Mouse (Mus musculus): Measurements from ENCODE around the gene Iqschfp. TPM values are rescaled to one million over a fixed set of nuclear protein-coding genes. Genes with fewer than 3 reads are reported as not detected.
"Not testable (repeated sequence)": the region's sequence is repeated elsewhere in the genome, so short reads cannot be mapped to it uniquely, and the experiment has no call there.

Iqschfp gene
- total RNA-seq, 2 experiments from 2014 or later, result not detected

DNA sequence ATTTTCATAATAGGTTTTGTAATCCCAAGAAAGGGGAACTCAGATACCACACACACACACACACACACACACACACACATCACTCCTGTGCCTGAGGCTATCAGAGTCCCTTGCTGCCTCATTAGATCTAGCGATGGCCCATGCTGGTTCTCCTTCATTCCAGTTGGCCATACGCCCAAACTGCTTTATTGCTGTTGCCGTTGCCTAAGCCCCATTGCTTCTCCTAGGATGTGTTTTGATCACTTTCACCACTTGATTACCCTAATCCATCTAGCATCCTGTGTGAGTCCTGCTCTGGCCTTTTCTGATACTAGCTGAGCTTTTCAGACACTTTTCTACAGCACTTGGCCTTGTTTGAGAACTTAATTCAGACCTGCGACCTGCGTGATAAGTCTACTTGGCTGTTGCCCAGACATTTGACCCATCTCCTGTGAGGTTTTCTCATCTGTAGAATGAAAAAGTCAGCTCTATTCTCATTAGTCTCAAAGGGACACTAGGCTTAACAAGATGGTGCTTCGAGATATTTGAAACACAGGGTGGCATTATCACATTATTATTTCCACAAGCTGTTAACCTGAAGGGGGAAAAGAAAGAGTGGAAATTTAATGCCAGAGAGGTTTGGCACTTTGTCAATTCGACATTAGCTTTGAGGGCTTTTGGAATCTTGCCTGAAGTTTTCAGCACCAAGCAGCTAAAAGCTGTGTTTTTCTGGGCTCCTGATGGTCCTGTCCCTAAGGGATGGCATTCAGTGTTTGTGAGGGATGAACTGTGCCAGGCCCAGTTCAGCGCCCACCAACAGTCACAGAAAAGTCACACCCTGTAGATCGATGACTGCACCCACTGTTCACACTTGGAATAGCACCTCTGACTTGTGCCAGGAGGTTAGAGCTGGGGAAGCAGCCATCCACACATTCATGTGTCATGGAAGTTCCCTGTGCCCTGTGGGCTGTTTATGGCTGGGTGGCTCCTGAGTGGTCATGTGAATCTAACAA lies 179.7 kb downstream of the Iqschfp start:
- DNase-seq, result no peak

DNA sequence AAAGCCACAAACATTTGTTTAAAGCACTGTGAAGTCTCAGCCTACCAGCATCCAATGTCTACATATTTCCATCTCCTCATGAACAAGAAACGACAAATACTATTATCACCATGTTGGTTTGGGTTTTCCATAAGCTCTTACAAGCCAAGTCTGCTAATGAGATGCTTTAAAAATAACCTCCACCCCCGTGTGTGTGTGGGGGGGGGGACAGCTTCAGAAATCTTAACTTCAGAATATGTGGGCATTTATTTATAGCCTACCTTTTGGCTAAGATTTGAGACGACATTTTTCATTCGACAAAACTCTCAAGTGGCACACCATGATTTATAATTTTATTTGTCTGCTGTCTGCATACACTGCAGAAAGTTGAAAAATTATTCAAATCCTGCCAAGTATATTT lies 185.4 kb downstream of the Iqschfp start:
- DNase-seq, result no peak

DNA sequence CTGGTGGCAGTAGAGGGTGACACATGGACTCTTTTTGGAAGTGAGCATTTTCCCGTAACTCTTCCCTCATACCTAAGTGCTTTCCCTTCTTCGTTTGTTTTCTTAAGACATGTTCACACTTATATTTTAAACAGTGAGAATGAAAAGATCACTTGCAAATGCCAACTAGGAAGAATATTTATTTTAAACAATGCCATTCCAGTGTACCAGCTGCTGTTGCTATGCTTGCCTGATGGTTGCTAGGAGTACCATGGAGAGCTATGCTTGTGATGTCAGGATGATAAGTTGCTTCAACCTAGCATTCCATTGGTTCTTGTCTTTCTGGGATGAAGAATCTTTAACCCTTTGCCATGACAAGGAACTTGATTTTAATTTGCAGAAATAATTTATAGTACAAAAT lies 193.0 kb downstream of the Iqschfp start:
- DNase-seq, result no peak

DNA sequence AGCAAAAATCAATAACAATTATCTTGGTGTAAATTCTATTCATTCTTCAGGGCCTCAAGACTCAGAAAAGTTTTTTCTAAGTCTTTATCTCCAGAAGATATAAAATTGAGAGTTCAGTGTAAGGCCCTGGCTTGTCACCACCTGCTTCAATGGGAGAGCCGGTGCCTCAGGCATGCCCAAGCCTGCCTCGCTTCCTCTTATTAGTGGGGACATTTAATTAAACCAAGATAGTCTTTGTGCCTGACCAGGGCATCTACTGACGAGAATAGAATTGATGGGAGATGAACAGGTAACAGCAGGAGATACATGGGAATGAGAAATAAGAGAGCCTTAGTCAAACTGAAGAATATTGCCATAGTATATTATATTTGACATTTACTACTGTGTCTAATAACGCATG lies 200.1 kb downstream of the Iqschfp start:
- DNase-seq, result no peak

DNA sequence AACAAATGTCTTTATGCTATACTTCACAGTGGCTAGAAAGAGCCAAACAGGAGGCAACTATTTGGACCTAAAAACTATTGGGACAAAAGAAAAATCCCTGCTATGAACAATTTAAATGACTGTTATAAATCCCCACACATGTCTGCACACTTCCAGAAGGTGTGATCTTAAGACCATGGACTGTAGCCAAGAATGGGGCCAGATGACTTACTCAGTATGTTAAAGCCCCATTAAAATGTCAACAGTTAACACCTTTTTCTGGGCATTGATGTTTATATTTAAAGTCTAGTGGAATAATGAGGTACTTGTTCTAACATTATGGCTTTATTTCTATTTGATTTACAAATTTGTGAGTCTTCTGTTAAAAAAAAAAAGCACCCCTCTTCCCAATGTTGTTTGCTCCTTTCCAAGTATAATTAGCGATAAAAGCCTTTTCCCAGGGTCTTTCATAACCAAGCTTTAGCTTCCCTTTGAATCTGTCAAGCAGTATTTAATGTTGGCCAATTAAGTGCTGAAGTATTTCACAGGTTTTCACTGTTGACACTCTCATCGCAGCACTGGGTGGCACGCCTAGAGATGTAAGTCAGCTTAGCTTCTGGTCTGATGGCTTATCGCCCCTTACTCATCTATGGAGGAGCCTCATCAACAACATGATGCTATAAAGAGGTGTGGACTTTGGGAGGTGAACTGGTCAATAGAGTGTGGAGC lies 204.8 kb downstream of the Iqschfp start:
- no peak for DNase-seq

DNA sequence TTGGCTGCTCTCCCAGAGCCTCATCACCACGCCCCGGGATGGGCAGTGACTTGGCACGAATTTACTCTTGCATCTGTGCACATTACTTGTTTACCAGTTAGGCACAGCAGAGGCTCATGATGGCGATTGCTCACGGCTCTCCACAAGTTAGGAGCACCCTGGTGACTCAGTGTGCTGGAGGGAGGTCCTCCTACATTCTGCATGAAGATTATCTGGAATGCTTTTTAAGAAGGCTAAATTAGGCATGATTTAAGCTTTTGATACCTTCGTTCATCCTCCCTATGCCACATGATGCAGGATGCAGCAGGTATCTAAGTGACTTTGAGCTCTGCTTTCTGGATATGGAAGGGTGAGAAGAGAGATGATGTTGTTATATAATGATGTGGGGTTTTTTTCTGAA lies 207.5 kb downstream of the Iqschfp start:
- not testable (repeated sequence) for DNase-seq

DNA sequence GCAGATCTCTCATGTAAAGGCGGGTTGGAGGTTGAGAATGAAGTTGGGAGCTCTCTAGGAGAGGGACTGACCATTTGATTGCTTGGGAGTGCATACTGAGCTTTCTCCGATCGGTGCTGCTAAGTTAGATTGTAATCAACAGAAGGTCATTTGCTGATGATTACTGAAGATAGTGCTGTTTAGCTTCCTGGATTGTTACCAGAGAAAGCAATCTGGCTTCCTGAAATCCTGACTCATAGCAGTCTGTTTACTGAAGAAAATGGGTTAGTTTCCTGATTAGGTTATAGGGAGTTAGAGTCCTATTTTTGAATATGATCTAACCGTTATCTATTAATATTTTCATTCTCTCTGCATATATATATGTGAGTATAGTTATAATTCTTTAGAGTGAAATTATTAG lies 209.3 kb downstream of the Iqschfp start:
- DNase-seq, result no peak

DNA sequence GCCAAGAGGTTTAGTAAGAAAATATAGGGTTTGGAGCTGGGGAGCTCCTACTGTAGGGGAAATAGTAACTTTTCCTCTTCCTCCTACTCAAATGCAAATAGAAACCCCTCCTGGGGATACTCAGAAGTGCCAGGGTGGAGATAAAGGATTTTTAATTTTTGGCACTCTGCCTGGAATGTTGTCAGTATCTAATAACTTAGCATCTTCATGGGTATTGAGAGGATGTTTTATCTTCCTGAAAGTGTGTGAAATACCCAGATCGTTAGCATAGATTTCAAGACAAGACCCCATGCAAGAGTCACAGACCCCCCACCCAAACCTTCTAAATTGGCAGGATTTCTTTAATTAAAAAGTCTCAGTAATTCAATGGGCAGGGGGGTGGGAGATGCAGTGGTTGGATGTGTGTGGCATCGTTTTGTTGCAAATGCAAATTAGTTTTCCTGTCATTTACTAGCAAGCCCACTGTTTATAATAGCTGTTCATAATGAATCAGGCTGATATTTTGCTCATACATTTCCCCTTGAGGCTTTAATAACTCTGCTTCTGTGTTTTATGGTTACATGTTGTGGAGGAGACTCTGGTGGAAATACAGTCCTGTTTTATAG lies 213.2 kb downstream of the Iqschfp start:
- no peak for DNase-seq

DNA sequence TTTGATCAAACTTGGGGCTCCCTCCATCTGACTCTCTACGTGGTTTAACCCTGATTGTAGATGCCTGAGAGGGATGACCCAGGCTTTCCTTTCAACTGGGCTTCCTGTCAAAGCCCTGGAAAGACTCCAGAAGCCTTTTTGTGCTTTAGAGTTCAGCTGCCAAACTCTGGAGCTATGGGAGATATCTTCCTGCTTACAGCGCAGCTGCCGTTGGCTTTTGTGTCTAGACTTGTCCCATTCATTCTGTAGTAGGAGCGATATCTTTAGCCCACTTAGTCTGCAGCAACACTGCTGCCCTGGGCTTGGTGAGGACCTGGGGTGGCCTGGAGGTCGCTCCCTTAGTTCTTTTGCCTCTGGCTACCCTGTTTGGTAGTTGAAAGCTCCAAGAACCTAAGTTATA lies 229.3 kb downstream of the Iqschfp start:
- no peak for DNase-seq

DNA sequence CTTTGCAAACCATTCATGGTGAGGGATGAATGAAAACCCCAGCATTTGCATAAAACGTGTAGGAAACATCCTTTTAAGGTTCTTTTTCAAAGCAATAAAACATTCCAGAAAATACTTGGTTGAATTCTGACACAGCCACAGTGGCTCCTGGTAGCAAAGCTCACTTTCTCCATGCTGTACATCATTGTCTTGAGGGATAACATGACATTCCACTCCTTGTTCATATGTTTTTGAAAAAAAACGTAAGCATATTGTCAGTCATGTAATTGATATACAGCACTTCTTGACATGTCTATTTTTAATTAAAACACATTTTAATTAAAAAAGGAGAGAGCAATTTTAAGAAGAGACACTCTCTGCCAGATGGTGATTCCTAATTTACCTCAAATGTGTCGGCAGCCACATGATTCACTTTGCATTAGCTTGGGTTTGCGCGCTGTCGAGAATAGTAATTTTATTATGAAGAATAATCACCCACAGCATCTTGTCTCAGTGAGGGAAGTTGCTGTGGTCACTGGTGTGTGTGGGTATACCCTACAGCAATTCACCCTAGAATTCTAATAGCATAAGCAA lies 234.3 kb downstream of the Iqschfp start:
- no peak for DNase-seq

DNA sequence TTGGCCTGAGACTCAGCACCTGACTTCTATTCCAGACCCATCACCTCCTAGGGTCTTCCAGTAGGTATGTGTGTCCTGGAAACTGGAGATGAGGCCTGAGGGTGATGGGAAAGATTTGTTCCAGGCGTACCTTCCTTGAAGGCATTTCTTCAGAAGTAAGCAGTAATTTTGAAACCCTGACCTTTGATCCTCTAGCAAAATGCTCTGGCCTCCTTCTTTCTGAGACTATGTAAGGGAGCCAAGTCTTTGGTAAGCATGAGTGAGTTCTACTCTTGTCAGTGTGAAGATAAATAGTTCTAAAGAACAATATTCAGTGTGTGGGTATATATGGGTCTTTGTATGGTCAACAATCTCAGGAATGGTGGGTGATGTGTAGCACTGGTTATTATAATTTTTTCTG lies 238.4 kb downstream of the Iqschfp start:
- DNase-seq, result no peak

DNA sequence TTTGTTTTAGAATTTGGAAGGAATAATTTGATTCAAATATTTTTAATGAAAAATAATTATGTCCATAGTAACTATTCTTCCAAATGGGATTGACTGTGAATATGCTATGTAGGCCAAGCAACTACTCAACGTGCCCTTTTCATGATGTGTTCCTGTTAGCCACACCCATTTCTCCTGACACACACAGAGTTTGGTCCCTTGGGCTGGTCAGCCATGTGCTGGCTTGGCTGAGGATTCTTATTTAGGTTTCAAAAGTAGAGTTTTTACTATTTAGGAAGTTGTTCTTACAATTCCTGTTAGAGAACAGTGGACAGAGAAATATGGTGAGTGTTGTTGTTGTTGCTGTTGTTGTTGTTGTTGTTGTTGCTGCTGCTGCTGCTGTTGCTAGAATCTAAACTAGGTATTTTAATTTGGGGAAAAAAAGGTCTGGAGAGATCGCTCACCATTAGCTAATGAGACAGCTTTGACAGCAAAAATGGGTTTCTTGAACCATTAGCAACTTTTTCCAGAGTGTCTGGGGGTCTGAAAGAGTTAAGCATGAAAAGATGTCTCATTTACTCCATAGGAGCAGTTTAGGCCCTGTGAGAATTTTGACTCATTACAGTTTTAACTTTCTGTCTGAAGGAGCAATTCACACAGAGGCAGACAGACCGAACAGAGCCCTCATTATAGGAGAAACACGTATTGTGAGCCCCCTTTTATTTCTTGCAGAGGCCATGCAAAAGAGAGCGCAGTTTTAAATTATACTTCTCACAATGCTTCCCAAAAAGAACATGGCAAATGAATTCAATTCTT lies 247.0 kb downstream of the Iqschfp start:
- DNase-seq, result no peak

DNA sequence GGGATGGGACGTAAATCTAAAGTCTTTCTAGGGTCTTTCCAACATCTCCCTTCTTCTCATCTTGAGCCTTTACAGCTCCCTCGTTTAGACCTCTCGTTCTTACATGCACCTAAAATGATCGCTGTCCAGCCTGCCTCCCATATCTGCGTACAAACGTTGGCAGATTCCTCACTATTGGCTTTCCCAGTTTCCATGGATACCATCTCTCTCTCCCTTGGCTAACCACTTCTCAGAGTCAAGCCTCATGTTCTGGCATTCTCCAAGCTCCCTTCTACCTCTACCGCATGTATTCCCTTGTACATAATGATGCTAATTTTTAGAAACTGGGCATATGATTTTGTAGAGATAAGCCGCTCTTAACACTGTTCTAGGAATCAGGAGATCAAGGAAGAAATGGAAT lies 258.7 kb downstream of the Iqschfp start:
- DNase-seq, result no peak

DNA sequence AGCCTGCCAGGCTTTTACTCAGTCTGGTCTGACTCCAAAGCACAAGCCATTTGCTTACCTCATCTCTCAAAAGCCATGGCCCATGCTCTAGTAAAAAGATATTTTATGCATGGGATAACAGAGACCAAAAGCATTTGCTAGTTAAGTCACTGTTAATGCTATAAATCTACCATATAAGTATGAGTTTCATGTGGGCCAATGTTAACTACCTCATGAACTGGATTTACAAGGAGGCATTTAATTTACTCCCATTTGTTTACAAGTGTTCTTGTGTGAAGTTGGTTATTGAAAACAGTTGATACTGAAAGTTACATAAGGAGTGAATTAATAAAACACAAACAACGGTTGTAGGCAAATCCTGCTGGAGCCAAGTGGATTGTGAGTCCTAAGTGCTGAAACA lies 268.1 kb downstream of the Iqschfp start:
- DNase-seq, result no peak

DNA sequence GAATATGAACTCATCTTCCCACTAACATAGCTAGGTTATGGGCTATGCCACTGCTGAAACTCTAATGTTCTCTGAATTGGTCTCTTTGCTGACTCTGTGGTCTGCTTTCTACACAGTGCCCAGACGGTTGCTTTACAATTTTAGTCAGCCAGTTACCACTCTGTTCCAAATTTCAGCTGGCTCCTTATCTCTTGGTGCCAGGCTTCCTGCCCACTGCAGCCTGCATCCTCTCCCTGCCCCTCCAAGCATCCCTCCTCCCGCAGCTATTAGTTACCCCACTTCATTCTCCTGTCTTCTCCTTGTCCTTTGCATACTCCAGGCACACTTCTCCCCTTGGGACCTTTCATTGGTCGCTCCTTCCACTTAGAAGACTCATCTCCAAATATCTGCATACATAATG lies 268.7 kb downstream of the Iqschfp start:
- no peak for DNase-seq

DNA sequence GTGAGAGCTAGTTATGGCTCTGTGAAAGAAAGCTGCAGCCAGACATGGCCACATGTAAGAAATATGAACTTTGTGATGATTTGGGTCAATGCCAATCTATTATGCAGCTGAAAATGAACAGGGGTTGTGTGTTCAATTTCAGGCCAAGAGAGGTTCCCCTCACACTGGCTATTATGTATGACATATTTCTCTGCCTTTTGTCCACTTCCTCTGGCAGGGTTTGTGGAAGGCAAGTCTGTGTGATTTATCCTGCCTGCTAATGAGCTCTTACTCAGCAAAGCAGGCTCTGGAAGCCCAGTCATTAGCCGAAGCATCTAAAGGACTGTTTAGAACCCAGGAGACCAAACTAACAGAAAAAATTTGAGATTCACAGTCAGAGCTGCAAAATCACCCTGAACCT lies 286.2 kb downstream of the Iqschfp start:
- DNase-seq, result no peak

DNA sequence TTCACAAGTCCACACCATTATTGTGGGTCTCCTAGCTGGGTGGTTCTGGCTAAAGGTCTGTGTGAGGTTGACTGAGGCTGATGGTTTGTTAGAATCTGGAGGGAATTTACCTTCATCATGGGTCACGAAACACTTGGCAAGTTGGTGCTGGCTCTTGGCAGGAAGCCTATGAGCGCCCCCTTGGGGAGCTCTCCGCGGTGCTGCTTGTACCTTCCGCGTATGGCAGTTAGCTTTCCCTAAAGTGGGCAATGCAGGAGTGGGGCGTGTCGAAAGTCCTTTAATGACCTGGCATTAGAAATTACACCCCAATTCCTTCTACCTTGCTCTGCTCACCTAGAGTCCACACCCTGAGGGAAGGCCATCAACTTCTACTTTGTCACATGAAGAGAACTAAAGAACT lies 295.4 kb downstream of the Iqschfp start:
- no peak for DNase-seq

DNA sequence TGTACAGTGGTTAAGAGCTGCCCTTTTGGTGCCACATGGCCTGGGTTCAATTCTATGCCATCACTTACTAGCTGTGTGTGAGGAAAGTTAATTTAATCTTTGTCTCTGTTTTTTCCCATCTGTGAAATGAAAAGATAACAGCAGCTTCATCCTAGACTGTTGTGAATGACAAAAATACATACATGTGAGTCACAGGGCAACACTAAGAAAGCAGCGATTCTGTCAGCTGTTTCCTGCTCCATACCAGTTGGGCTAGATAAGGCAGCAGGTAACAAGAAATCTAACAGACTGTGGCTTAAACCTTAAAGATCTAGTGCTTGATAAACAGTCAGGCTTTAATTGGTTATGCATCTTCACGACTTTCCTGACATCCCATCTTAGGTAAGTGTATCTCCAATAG lies 297.1 kb downstream of the Iqschfp start:
- no peak for DNase-seq

DNA sequence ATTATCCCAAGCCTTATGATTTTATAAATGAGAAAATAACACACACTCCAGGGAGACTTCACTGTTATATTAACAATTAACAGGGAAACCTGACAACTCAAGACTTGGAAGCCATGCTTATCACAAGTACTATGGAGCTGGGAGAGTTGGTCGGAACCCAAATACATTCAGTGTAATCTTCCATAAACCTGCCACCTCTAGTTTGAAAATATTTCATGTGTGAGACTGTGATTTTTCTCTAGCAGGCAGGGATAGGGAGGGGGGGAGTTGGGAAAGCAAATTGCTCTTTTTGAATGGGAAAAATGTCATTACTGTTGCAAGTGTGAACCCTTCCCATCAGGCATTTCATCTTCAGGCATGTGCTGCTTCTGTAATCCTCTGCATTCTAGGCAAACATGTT lies 304.9 kb downstream of the Iqschfp start:
- no peak for DNase-seq

DNA sequence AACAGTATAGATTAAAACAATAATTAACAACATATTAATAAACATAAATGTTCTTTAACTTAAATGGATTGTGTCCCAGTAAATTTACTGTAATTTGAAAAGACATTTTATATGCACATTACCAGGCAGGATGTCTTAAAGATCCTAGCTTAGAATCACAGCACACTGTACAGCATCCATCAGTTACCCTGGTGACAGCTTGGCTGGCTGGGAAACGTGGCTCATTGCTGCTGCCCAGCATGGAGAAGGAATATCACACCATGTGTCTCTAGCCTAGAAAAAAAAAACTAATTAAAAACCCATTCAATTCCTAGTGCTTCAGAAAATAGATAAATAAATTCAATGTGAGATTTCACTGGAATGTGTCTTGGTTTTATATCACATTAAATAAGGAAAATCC lies 309.2 kb downstream of the Iqschfp start:
- DNase-seq, result no peak

DNA sequence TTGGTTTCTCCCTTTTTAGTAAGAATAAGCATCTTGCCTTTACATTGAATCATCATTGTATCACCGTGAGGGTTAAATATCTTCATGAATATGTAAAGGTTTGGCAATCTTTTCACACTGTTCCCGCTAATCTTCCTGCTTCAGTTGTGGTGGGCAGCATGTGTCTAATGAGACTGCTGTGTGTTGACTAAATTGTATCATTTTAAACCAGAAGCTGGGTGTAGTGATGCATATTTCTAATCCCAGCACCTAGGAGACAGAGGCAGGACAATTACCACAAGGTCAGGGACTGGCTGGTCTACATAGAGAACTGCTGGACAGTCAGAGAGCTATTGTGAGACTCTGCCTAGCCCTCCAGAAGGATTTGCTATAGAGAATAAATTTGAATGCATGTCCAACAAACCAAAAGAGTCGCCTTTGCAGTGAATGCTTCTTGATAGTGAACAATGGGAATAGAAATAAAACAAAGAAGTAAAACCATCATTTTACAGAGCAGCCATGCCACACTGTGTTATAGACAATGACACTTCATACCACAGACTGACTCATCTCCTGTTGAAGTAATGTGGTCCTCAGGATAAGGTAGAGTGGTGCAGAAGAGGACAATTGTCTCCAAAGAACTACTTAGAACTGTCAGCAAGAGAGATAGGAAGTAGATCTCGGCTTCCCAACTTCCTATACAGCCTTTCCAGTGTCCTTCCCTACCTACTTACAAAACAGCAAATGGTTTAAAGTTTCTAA lies 310.3 kb downstream of the Iqschfp start:
- no peak for DNase-seq
